Mouse (Mus musculus) kidney, postnatal 25 days (tissue): ENCODE results near the gene Smbd1.

Experiments used
- DNase-seq, 2 experiments: peaks; one replicate each; pipeline ENCODE4 v3.0.0; 2021; ENCODE audit warnings: mixed read lengths in 2 of 2

The Smbd1 gene

DNA sequence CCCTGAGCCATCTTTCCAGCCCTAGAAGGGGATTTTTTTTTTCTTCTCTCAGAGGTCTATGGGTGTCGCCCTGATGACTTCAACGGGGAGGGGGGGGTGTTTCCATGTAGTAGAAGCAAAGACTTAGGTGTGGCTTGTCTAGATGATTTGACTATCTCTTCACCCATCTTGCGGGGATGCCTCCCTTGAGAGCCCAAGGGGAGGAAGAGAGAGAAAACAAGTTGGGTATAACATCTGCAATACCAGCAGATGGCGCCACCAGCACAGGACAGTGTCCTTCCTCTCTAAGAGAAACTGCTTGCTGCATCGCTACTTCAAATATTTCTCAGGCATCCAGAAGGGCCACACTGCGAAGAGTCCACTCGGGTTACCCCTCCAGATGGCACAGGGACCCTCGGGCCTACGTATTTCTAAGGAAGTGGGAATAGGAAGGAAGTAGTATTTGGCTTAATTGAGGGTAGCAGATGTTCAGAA lies 2.6 kb upstream of the Smbd1 start:
- DNase-seq = peak; percentile 88 to 95

DNA sequence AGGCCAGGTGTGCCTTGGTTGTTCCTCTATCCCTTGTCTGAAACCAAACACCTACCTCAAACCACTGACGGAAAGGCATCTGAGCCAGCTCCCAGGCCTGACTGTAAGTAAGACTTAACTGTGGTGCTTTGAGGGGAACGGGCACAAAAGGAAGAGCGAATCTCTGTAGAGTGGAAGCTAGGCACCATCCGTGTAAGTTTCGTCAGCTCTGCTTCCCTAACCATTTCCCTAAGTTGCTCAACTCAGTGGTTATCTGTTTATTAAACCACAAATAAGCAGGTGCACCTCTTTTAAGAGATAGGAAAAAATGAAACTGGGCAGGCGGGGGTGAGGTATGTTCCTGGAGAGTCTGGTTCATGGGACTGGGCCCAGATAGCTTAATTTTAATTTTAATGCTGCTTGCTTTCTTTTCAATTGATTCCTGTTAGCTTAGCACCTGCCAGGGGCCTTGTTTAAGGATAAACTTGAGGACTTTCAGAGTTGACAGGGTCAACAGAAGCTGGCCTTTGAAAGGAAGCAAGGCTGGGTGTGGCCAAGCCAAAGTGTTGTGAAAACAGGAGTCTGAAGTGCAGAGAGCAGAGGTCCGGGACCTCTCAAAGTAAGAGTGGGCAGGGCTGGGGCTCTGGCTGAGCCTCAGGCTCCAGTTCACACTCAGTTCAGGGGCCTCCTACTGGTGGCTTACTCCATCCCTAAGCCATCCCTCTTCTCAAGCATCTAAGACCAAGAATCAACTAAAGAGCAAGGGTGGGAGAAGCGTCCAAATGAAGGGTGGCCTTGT lies 2.7 kb downstream of the Smbd1 start:
- DNase-seq = peak; percentile 40 to 66

DNA sequence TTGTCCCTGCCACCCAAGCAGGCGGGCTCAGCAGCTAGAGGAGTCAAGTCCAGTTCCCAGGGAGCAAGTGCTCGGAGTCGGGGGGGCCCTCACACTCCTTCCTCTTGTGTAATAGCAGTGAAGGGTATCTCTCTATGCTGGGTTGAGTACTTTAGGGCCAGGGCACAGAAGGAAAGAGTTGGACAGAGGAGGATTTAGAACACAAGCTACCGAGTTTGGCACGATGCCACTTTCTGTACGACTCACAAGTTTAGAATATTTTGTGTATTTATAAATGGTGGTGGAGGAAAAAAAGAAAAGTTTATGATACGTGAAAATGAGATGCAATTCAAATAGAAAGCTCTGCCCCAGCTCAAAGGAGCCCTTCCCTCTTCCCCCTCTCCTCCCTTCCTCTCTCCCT lies 5.1 kb downstream of the Smbd1 start:
- peak in 1 of 2 experiments; percentile 27 for DNase-seq

GRCm38 (mm10) chr16:32803901-32804300 lies 6.4 kb downstream of the Smbd1 start:
- DNase-seq = no peak

GRCm38 (mm10) chr16:32803252-32803853 lies 6.9 kb downstream of the Smbd1 start:
- DNase-seq = peak; percentile 80 to 83

DNA sequence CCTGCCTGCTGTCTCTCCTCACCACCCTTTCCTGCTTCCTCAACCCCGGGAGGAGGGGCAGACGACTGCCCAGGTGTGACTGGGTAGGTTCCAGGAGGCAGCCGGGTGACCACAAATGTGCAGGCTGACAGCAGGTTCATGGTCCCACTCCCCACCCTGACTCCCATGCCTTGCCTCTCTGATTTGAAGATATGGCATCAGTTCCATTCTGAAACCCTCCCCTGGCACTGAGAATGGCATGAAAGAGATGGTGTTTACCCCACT lies 12.9 kb downstream of the Smbd1 start, which contains the start of gene Muc20:
TSS of gene Muc20 (minus strand) at position 10 of the 264 bp plus-strand sequence.
- peak in 1 of 2 experiments; percentile 54 for DNase-seq

DNA sequence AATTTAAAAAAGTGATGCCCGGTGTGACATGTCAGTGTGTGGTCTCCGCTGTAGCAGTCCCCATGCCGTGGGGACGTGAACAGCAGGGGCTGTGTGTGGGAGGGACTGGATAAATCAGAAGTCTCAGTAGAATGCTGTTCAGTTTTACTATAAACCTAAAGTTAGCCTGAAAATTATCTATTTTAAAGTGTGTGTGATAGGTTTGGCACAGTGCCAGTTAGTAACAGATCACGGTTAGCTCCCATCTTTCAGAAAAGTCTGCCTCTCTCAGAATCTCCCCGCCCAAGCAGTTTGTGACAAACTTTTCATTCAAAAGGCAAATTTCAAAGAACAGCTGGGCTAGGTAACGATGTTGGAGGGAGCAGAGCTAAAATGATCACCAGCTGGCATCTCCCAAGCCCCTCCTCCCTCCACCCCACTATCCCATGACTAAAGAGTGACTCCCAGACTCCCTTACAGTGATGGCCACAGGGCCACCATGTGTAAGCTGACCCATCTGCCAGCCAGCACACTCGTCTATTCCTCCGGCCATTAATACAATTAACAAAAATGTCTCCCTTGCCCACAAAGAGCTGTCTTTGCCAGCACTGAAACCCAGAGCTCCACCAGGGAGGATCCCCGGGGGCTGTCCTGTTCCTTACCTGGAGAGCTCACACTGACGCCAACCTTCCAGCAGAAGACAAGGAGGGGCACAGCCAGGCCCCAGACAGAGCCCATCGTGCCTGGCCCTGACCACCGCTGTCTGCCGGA lies 13.4 kb downstream of the Smbd1 start:
- no peak for DNase-seq

DNA sequence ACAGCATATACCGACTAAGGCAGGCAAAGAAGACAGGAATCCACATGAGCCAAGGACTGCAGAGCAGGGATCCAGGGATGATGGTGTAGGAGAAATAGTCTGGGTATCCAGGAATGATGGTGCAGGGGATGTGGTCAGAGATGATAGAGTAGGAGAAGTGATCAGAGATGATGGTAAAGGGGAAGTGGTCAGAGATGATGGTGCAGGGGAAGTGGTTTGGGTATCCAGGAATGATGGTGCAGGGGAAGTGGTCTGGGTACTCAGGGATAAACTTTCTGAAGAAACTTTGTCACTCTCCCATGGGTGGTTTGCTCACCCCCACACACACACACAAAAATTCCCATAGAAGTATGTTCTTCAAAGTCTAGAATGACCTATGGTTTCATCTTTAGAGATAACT lies 15.1 kb downstream of the Smbd1 start:
- no peak for DNase-seq

- DNase-seq = no peak
These were observed 20.2 kb downstream of the Smbd1 start for GRCm38 (mm10) chr16:32790056-32790455.

- no peak for DNase-seq
These were observed 25.4 kb downstream of the Smbd1 start for GRCm38 (mm10) chr16:32784840-32785239.

- no peak for DNase-seq
These were observed 26.8 kb downstream of the Smbd1 start for GRCm38 (mm10) chr16:32783324-32784062.

GRCm38 (mm10) chr16:32778956-32779355 lies 31.3 kb downstream of the Smbd1 start:
- no peak for DNase-seq

- DNase-seq = no peak
These were observed 33.6 kb downstream of the Smbd1 start for GRCm38 (mm10) chr16:32776676-32777075.

DNA sequence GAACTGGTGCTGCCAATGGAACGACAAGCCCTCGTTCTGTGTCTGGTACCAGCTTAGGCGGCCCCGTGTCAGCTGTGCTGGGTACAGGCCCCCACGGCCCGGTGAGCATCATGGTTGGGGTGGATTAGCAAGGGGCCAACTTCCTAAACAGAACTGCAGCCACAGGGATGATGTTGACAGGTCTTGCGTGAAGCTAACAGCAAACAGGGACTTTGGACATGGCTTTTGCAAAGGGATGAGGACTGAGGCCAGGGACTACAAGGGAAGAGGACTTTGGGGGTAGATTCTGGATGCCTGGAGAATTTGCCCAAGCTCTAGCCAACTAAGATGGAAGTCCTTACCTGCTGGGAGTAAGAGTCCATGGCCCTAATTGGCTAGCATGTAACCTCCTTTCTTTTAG lies 43.4 kb downstream of the Smbd1 start:
- DNase-seq = no peak

- no peak for DNase-seq
These were observed 45.3 kb downstream of the Smbd1 start for GRCm38 (mm10) chr16:32764961-32765360.

DNA sequence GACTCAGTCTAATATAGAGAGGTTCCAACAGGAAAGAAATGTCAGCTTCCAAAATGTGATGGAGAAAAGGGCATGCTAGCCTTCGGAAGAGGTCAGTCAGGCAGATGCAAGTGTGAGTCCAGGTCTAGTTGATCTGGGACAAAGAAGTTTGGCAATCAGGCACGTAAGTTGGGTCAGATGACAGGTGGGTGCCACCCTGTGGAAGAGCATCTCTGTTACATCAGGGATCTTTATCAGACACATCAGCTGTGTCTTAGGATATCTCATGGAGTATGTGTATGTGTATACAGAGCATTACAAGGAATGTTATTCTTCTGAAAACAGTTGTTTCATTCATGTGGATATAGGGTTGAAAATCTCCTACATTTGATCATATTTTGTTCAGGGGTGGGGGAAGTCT lies 45.7 kb downstream of the Smbd1 start:
- no peak for DNase-seq
